Mouse (Mus musculus): ENCODE measurements around the gene Avl9. TPM values are rescaled to one million over a fixed set of nuclear protein-coding genes. Genes with fewer than 3 reads are reported as not detected.

Gene Avl9
- polyA plus RNA-seq, 1 experiment = 20.8 TPM

GRCm38 (mm10) chr6:56719071-56719470, 4.4 kb downstream of the Avl9 start:
- Histone ChIP-seq H3K4me1 (ENCODE audit: control insufficient read depth, insufficient read depth, low read length) (no peaks in the 10 kb centered on the region), H3K27ac (ENCODE audit: insufficient read depth, low read length) (no peak overlapping the region), H3K27me3 (ENCODE audit: control insufficient read depth, insufficient read depth, low read length) (no peaks in the 10 kb centered on the region), H3K4me3 (replicated peaks; ENCODE audit: insufficient read depth, low read depth, low read length) (no peak overlapping the region)
- 81% methylated on average over 1 of the region's 1 CpGs for WGBS
- no peak for DNase-seq
- TF ChIP-seq POLR2A (IDR thresholded peaks at IDR 0.05; ENCODE audit: borderline replicate concordance, insufficient read depth, low read length) = no peak
- no peak for TF ChIP-seq CTCF (IDR thresholded peaks at IDR 0.05; ENCODE audit: borderline replicate concordance, insufficient read depth, low read depth, low read length)

GRCm38 (mm10) chr6:56720877-56721276, 6.2 kb downstream of the Avl9 start:
- no peaks in the 10 kb centered on the region for H3K27me3 ChIP-seq (ENCODE audit: control insufficient read depth, insufficient read depth, low read length)
- WGBS = 13% methylated on average over 3 of the region's 3 CpGs
- TF ChIP-seq CTCF (IDR thresholded peaks at IDR 0.05; ENCODE audit: borderline replicate concordance, insufficient read depth, low read depth, low read length) (no peak), POLR2A (IDR thresholded peaks at IDR 0.05; ENCODE audit: borderline replicate concordance, insufficient read depth, low read length) (no peak)
- no peak overlapping the region for H3K4me3 ChIP-seq (replicated peaks; ENCODE audit: insufficient read depth, low read depth, low read length)
- no peaks in the 10 kb centered on the region for H3K4me1 ChIP-seq (ENCODE audit: control insufficient read depth, insufficient read depth, low read length)
- no peak overlapping the region for H3K27ac ChIP-seq (ENCODE audit: insufficient read depth, low read length)
- DNase-seq = no peak

- DNase-seq = peak in 1 of 2 experiments; percentile 40
- 47% methylated on average over 2 of the region's 2 CpGs for WGBS
- TF ChIP-seq CTCF (IDR thresholded peaks at IDR 0.05; ENCODE audit: borderline replicate concordance, insufficient read depth, low read depth, low read length) (no peak), POLR2A (IDR thresholded peaks at IDR 0.05; ENCODE audit: borderline replicate concordance, insufficient read depth, low read length) (no peak)
- Histone ChIP-seq H3K27ac (ENCODE audit: insufficient read depth, low read length) (no peak overlapping the region), H3K4me1 (ENCODE audit: control insufficient read depth, insufficient read depth, low read length) (no peaks in the 10 kb centered on the region), H3K4me3 (replicated peaks; ENCODE audit: insufficient read depth, low read depth, low read length) (no peak overlapping the region), H3K27me3 (ENCODE audit: control insufficient read depth, insufficient read depth, low read length) (no peaks in the 10 kb centered on the region)
Measured at GRCm38 (mm10) chr6:56732545-56732944, 17.8 kb downstream of the Avl9 start.

GRCm38 (mm10) chr6:56745950-56746543, 31.3 kb downstream of the Avl9 start:
- 24% methylated on average over 5 of the region's 5 CpGs for WGBS
- no peak for DNase-seq
- no peak for TF ChIP-seq POLR2A (IDR thresholded peaks at IDR 0.05; ENCODE audit: borderline replicate concordance, insufficient read depth, low read length)
- no peak for TF ChIP-seq CTCF (IDR thresholded peaks at IDR 0.05; ENCODE audit: borderline replicate concordance, insufficient read depth, low read depth, low read length)
- Histone ChIP-seq H3K27ac (ENCODE audit: insufficient read depth, low read length) (no peak overlapping the region), H3K27me3 (ENCODE audit: control insufficient read depth, insufficient read depth, low read length) (no peaks in the 10 kb centered on the region), H3K4me3 (replicated peaks; ENCODE audit: insufficient read depth, low read depth, low read length) (no peak overlapping the region), H3K4me1 (ENCODE audit: control insufficient read depth, insufficient read depth, low read length) (no peaks in the 10 kb centered on the region; the same call in 1 of the 2 replicates)

GRCm38 (mm10) chr6:56753719-56754118, 39.0 kb downstream of the Avl9 start:
- no peaks in the 10 kb centered on the region for H3K4me1 ChIP-seq (ENCODE audit: control insufficient read depth, insufficient read depth, low read length)
- DNase-seq = no peak
- no peak overlapping the region for H3K4me3 ChIP-seq (replicated peaks; ENCODE audit: insufficient read depth, low read depth, low read length)
- no peaks in the 10 kb centered on the region for H3K27me3 ChIP-seq (ENCODE audit: control insufficient read depth, insufficient read depth, low read length)
- no peak overlapping the region for H3K27ac ChIP-seq (ENCODE audit: insufficient read depth, low read length)
- TF ChIP-seq POLR2A (IDR thresholded peaks at IDR 0.05; ENCODE audit: borderline replicate concordance, insufficient read depth, low read length) = no peak
- no peak for TF ChIP-seq CTCF (IDR thresholded peaks at IDR 0.05; ENCODE audit: borderline replicate concordance, insufficient read depth, low read depth, low read length)
- WGBS = 81% methylated on average over 3 of the region's 3 CpGs

GRCm38 (mm10) chr6:56756117-56756516, 41.4 kb downstream of the Avl9 start:
- DNase-seq = no peak
- Histone ChIP-seq H3K27me3 (ENCODE audit: control insufficient read depth, insufficient read depth, low read length) (no peaks in the 10 kb centered on the region), H3K27ac (ENCODE audit: insufficient read depth, low read length) (no peak overlapping the region), H3K4me1 (ENCODE audit: control insufficient read depth, insufficient read depth, low read length) (no peaks in the 10 kb centered on the region), H3K4me3 (replicated peaks; ENCODE audit: insufficient read depth, low read depth, low read length) (no peak overlapping the region)
- TF ChIP-seq POLR2A (IDR thresholded peaks at IDR 0.05; ENCODE audit: borderline replicate concordance, insufficient read depth, low read length) = no peak
- no peak for TF ChIP-seq CTCF (IDR thresholded peaks at IDR 0.05; ENCODE audit: borderline replicate concordance, insufficient read depth, low read depth, low read length)
- WGBS = 90% methylated on average over 1 of the region's 1 CpGs

- TF ChIP-seq CTCF (IDR thresholded peaks at IDR 0.05; ENCODE audit: borderline replicate concordance, insufficient read depth, low read depth, low read length) (no peak), POLR2A (IDR thresholded peaks at IDR 0.05; ENCODE audit: borderline replicate concordance, insufficient read depth, low read length) (no peak)
- H3K27me3 ChIP-seq (ENCODE audit: control insufficient read depth, insufficient read depth, low read length) = no peaks in the 10 kb centered on the region
- no peaks in the 10 kb centered on the region for H3K4me1 ChIP-seq (ENCODE audit: control insufficient read depth, insufficient read depth, low read length)
- WGBS = 98% methylated on average over 1 of the region's 1 CpGs
- no peak overlapping the region for H3K4me3 ChIP-seq (replicated peaks; ENCODE audit: insufficient read depth, low read depth, low read length)
- no peak overlapping the region for H3K27ac ChIP-seq (ENCODE audit: insufficient read depth, low read length)
- no peak for DNase-seq
Measured at GRCm38 (mm10) chr6:56759324-56759723, 44.6 kb downstream of the Avl9 start.

GRCm38 (mm10) chr6:56765265-56765664, 50.6 kb downstream of the Avl9 start:
- no peak for DNase-seq
- Histone ChIP-seq H3K27me3 (ENCODE audit: control insufficient read depth, insufficient read depth, low read length) (no peaks in the 10 kb centered on the region), H3K27ac (ENCODE audit: insufficient read depth, low read length) (no peak overlapping the region), H3K4me3 (replicated peaks; ENCODE audit: insufficient read depth, low read depth, low read length) (no peak overlapping the region), H3K4me1 (ENCODE audit: control insufficient read depth, insufficient read depth, low read length) (no peaks in the 10 kb centered on the region)
- 66% methylated on average over 3 of the region's 3 CpGs for WGBS
- TF ChIP-seq CTCF (IDR thresholded peaks at IDR 0.05; ENCODE audit: borderline replicate concordance, insufficient read depth, low read depth, low read length) (no peak), POLR2A (IDR thresholded peaks at IDR 0.05; ENCODE audit: borderline replicate concordance, insufficient read depth, low read length) (no peak)
